Mouse (Mus musculus): ENCODE measurements around the gene Mtf1. TPM values are rescaled to one million over a fixed set of nuclear protein-coding genes. Genes with fewer than 3 reads are reported as not detected.

Mtf1 gene
- polyA plus RNA-seq, 1 experiment from 2014 or later = 15.9 TPM

- H3K36me3 ChIP-seq (replicated peaks) = peaks cover 80% of the 10 kb centered on the region
These were observed 41.6 kb downstream of the Mtf1 start for GRCm38 (mm10) chr4:124843493-124843892.

GRCm38 (mm10) chr4:124847573-124847972, 45.7 kb downstream of the Mtf1 start:
- Histone ChIP-seq H3K36me3 (replicated peaks) (peaks cover 46% of the 10 kb centered on the region), H3K9me3 (no peaks in the 10 kb centered on the region), H3K4me3 (no peak overlapping the region), H3K4me1 (peaks cover 33% of the 10 kb centered on the region), H3K27me3 (replicated peaks; ENCODE audit: low read depth, poor library complexity, severe bottlenecking) (no peaks in the 10 kb centered on the region), H3K27ac (replicated peaks) (no peak overlapping the region)
- DNase-seq (ENCODE audit: low spot score) = peak; percentile 86
- 11% methylated on average over 8 of the region's 8 CpGs for WGBS

More at GRCm38 (mm10) chr4:124843493-124843892, 41.6 kb downstream of the Mtf1 start:
- Histone ChIP-seq H3K27me3 (replicated peaks; ENCODE audit: low read depth, poor library complexity, severe bottlenecking) (no peaks in the 10 kb centered on the region), H3K9me3 (0 out of 2 replicates have a peak, but pooled peaks cover 3% of the 10 kb centered on the region), H3K27ac (replicated peaks) (no peak overlapping the region), H3K4me1 (peaks cover 9% of the 10 kb centered on the region; the same call in 1 of the 2 replicates), H3K4me3 (no peak overlapping the region)
- 55% methylated on average over 11 of the region's 11 CpGs for WGBS
- peak; percentile 58 for DNase-seq (ENCODE audit: low spot score)

GRCm38 (mm10) chr4:124849631-124850260, 47.8 kb downstream of the Mtf1 start:
- Histone ChIP-seq H3K4me1 (peaks cover 33% of the 10 kb centered on the region), H3K36me3 (replicated peaks) (peaks cover 47% of the 10 kb centered on the region), H3K27ac (replicated peaks) (peak overlapping the region; percentile 95), H3K4me3 (peak overlapping the region; percentile 99), H3K9me3 (no peaks in the 10 kb centered on the region), H3K27me3 (replicated peaks; ENCODE audit: low read depth, poor library complexity, severe bottlenecking) (no peaks in the 10 kb centered on the region)
- 3% methylated on average over 24 of the region's 24 CpGs for WGBS
- no peak for DNase-seq (ENCODE audit: low spot score)

- peaks cover 47% of the 10 kb centered on the region for H3K36me3 ChIP-seq (replicated peaks)
- under 1% methylated on average over 90 of the region's 90 CpGs for WGBS
- H3K9me3 ChIP-seq = no peaks in the 10 kb centered on the region
- H3K27me3 ChIP-seq (replicated peaks; ENCODE audit: low read depth, poor library complexity, severe bottlenecking) = no peaks in the 10 kb centered on the region
- peak within 1 kb of the TSS; percentile 99 for H3K4me3 ChIP-seq
- H3K4me1 ChIP-seq = peaks cover 33% of the 10 kb centered on the region
- peak; percentile 97 for DNase-seq (ENCODE audit: low spot score)
- H3K27ac ChIP-seq (replicated peaks) = peak within 1 kb of the TSS; percentile 95
These were observed 48.5 kb downstream of the Mtf1 start, which contains the start of gene Yrdc for GRCm38 (mm10) chr4:124850261-124850913. Gene Yrdc, plus strand, starts transcription at chr4:124850679.

GRCm38 (mm10) chr4:124850933-124851658, 49.2 kb downstream of the Mtf1 start, which contains the start of gene 1110065P20Rik:
Gene 1110065P20Rik, minus strand, starts transcription at chr4:124851196.
- 1% methylated on average over 75 of the region's 75 CpGs for WGBS
- peak; percentile 74 for DNase-seq (ENCODE audit: low spot score)
- Histone ChIP-seq H3K27ac (replicated peaks) (peak within 1 kb of the TSS; percentile 95), H3K4me1 (peaks cover 33% of the 10 kb centered on the region), H3K4me3 (peak within 1 kb of the TSS; percentile 99), H3K9me3 (no peaks in the 10 kb centered on the region), H3K36me3 (replicated peaks) (peaks cover 52% of the 10 kb centered on the region), H3K27me3 (replicated peaks; ENCODE audit: low read depth, poor library complexity, severe bottlenecking) (no peaks in the 10 kb centered on the region)

- H3K4me1 ChIP-seq = peaks cover 19% of the 10 kb centered on the region
- WGBS = 93% methylated on average over 8 of the region's 8 CpGs
- H3K27me3 ChIP-seq (replicated peaks; ENCODE audit: low read depth, poor library complexity, severe bottlenecking) = peaks cover 10% of the 10 kb centered on the region
- DNase-seq (ENCODE audit: low spot score) = no peak
- no peak overlapping the region for H3K4me3 ChIP-seq
- no peaks in the 10 kb centered on the region for H3K9me3 ChIP-seq
- H3K36me3 ChIP-seq (replicated peaks) = peaks cover 58% of the 10 kb centered on the region
- H3K27ac ChIP-seq (replicated peaks) = no peak overlapping the region
These were observed 54.4 kb downstream of the Mtf1 start for GRCm38 (mm10) chr4:124856294-124856693.

GRCm38 (mm10) chr4:124858370-124858769, 56.5 kb downstream of the Mtf1 start:
- Histone ChIP-seq H3K36me3 (replicated peaks) (peaks cover 43% of the 10 kb centered on the region), H3K4me1 (peaks cover 18% of the 10 kb centered on the region), H3K27ac (replicated peaks) (no peak overlapping the region), H3K9me3 (no peaks in the 10 kb centered on the region), H3K4me3 (no peak overlapping the region), H3K27me3 (replicated peaks; ENCODE audit: low read depth, poor library complexity, severe bottlenecking) (peaks cover 31% of the 10 kb centered on the region)
- 85% methylated on average over 5 of the region's 5 CpGs for WGBS
- no peak for DNase-seq (ENCODE audit: low spot score)

GRCm38 (mm10) chr4:124860446-124860845, 58.5 kb downstream of the Mtf1 start:
- Histone ChIP-seq H3K4me1 (peaks cover 18% of the 10 kb centered on the region), H3K27ac (replicated peaks) (no peak overlapping the region), H3K4me3 (peak overlapping the region; percentile 19; the same call in 1 of the 2 replicates), H3K9me3 (no peaks in the 10 kb centered on the region), H3K27me3 (replicated peaks; ENCODE audit: low read depth, poor library complexity, severe bottlenecking) (peaks cover 40% of the 10 kb centered on the region), H3K36me3 (replicated peaks) (peaks cover 23% of the 10 kb centered on the region)
- WGBS = 12% methylated on average over 7 of the region's 7 CpGs
- peak; percentile 87 for DNase-seq (ENCODE audit: low spot score)

GRCm38 (mm10) chr4:124861283-124862188, 59.6 kb downstream of the Mtf1 start, which contains the start of gene Maneal:
Gene Maneal, minus strand, starts transcription at chr4:124862171.
- peaks cover 40% of the 10 kb centered on the region for H3K27me3 ChIP-seq (replicated peaks; ENCODE audit: low read depth, poor library complexity, severe bottlenecking)
- H3K27ac ChIP-seq (replicated peaks) = peak within 1 kb of the TSS; percentile 77
- no peaks in the 10 kb centered on the region for H3K9me3 ChIP-seq
- WGBS = 4% methylated on average over 77 of the region's 77 CpGs
- peaks cover 18% of the 10 kb centered on the region for H3K4me1 ChIP-seq
- peak; percentile 32 for DNase-seq (ENCODE audit: low spot score)
- H3K4me3 ChIP-seq = peak within 1 kb of the TSS; percentile 70
- peaks cover 12% of the 10 kb centered on the region for H3K36me3 ChIP-seq (replicated peaks)

- Histone ChIP-seq H3K4me1 (no peaks in the 10 kb centered on the region), H3K4me3 (no peak overlapping the region), H3K9me3 (0 out of 2 replicates have a peak, but pooled peaks cover 6% of the 10 kb centered on the region), H3K27ac (replicated peaks) (no peak overlapping the region), H3K36me3 (replicated peaks) (no peaks in the 10 kb centered on the region), H3K27me3 (replicated peaks; ENCODE audit: low read depth, poor library complexity, severe bottlenecking) (no peaks in the 10 kb centered on the region)
- WGBS = 88% methylated on average over 1 of the region's 1 CpGs
- DNase-seq (ENCODE audit: low spot score) = no peak
These were observed 70.8 kb downstream of the Mtf1 start for GRCm38 (mm10) chr4:124872719-124873118.

GRCm38 (mm10) chr4:124880599-124880998, 78.7 kb downstream of the Mtf1 start, which contains the start of gene Epha10:
Gene Epha10, plus strand, starts transcription at chr4:124880899.
- peak within 1 kb of the TSS; percentile 62 for H3K4me3 ChIP-seq
- peaks cover 30% of the 10 kb centered on the region for H3K4me1 ChIP-seq
- DNase-seq (ENCODE audit: low spot score) = no peak
- peaks cover 5% of the 10 kb centered on the region; the same call in 1 of the 2 replicates for H3K9me3 ChIP-seq
- no peaks in the 10 kb centered on the region for H3K36me3 ChIP-seq (replicated peaks)
- no peak within 1 kb of the TSS for H3K27ac ChIP-seq (replicated peaks)
- peaks cover 71% of the 10 kb centered on the region for H3K27me3 ChIP-seq (replicated peaks; ENCODE audit: low read depth, poor library complexity, severe bottlenecking)
- WGBS = 6% methylated on average over 11 of the region's 11 CpGs
